Mouse (Mus musculus) fibroblast of lung, adult 2 months (primary cell): ENCODE data around the gene Pou2f3.

Experiments
- DNase-seq: peaks from one replicate; pipeline ENCODE4 v3.0.0-alpha.2; 2011; ENCODE audit warnings: low read depth

Gene Pou2f3

DNA sequence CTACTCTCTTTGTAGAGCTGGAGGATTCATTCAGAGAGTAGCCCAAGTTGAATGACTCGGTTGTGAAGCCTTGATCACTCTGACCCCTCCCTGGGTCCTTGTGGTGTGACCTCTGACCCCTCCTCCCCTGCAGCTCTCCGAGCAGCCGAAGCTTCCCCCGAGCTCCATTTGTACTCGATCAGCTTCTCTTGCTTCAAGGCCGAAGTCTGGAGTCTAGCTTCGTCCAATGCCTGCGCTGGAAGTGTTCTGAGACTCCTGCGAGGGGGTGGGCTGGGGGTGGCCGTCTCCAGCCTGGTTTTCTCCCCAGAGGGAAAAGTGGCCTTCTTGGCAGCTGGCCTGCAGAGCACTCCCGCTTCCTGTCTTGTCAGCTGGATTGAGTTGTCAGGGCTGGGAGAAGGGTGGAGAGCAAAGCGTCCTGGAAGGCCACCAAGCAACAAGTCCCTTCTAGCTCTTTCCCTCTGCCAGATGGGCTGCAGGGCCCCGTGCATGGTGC lies at the start of gene Pou2f3:
TSS of gene Pou2f3 (minus strand) at position 180 of the 493 bp plus-strand sequence.
- no peak for DNase-seq

DNA sequence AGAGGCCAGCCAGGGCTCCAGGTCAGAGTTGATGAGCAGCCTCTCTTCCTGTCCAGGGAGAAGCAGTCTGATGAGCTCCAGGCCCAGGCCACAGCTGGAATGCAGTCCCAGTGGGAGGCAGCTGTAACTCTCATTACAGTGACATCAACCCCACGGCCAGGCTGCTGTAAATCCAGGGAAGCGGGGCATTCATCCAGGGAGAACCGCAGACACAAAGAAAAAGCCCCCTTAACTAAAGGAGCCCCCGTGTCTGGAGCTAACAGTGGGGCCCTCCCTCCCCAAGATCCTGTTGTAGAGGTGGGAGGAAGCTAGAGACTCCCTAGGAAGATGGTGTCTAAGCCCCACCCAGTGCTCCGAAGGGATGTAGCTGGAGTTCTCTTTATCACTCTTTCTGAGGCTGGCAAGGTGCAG lies 43.1 kb upstream of the Pou2f3 start:
- DNase-seq: no peak

DNA sequence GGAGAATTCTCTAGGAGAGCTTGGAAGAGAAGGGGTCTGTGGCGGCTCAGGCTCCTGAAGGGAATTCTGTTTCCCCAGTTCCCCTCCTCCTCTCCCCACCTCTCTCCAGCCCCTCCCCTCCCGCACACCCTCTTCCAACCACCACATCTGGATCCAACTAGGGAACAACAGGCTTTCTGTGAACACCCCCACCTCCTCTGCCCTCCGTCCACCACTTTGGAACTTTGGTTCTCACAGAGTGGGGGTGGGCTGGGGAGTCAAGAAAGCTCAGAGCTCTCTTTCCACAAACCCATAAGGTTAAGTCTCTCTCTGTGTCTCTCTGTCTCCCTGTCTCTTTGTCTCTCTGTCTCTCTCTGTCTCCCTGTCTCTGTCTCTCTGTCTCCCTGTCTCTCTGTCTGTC lies 42.6 kb upstream of the Pou2f3 start:
- DNase-seq: peak; percentile 76

DNA sequence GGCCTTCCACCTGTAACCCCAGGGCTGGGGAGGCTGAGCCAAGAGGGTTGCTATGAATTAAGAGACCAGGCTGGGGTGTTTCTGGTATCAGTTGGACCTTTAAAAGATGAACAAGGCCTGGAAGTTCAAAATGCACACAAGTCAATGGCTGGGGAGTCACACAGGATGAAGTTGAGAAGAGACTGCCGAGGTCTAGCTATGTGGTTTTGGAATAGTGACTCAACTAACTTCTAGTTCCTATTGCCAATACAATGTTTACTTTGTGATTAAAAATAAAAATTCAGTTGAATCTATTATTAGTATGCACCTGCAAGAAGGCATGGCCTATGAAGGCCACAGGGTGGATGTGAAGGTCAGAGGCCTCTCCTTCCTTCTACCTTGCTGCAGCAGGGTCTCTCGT lies 41.6 kb upstream of the Pou2f3 start:
- no peak for DNase-seq

DNA sequence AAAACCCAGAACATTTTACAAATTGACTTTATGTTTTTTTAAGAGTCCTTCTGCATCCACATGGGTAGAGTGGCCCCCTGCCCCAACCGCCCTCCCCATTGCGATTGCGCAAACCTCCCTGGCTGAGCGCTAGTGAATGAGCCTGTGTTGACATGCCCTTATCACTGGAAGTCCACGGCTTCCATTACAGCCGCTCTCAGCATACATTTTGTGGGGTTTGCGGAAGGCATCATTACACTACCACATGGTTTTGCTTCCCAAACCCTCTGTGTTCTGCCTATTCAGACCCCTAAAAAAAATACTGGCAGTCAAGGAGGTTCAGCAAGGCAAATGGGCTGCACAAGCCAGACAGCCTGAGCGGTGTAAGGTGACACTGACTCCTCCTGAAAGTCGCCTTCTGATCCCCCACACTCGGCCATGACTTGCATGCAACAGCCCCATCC lies 36.6 kb upstream of the Pou2f3 start:
- no peak for DNase-seq

DNA sequence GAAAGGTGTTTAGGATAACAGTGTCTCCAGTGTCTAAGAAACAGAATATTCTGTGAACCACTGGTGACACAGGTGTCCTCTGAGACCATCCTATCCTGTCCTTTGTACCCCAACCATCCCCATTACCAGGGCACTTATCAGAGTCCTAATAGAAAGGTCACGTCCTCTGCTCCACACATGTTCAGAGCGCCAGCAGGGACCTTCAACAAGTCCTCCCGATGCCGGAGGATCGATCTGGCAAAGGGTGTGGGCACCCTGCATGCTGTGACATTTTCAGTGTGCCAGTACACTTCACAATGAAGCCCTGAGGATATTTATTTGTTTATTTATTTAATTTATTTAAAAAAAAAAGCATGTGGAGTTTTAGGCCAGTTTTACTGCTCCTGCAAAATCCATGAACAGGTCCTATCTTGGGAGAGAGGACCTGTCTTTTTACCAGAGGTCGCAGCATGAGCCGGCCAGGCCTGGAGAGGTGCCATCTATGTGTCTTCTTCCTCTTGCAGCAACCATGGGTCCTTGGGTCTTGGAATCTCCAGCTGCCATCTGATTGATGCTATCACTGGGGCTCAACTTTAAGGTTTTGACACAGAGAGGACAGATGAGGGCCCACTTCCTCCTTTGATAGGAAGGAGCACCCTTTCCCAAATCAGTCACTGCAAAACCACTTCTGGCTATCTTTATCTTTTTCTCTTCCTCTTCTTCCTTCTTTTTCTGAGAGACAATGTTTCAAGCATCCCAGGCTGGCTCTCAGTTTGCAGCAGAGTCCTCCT lies 35.8 kb upstream of the Pou2f3 start:
- no peak for DNase-seq

DNA sequence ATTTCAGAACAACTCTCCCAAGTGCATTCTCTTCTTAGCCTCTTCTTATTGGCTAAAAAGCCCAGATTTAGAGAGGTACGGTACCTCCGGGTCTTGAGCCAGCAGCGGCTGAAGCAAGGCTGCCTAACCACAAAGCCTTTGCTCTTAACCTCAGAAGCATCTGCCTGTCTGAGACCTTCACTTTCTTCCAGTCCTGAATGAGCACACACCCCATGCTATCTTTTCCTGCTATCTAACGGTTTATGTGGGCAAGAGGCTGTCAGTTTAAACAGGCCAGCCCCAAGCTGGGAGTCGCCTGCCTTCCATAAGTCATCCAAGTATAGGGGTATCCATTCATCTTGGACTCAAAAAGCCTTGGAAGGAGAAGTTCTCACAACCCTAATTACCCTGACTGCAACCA lies 32.3 kb upstream of the Pou2f3 start:
- no peak for DNase-seq

DNA sequence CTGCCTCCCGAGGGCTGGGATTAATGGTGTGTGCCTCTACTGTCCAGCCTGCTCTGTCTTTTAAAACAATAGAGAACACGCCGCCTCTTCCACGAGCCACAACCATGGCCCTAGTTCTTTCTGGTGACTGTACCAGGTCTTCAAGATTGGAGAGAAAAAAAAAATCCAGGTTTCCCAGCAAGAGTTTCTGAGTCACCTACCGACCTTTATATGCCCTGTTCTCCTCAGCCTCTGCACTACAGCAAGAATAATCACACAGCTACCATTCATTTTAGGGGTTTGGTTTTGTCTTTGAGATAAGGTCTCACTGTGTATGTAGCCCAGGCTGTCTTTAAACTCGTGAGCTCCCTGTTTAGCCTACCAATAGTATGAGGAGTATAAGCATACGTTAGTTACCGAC lies 31.8 kb upstream of the Pou2f3 start:
- DNase-seq: no peak

DNA sequence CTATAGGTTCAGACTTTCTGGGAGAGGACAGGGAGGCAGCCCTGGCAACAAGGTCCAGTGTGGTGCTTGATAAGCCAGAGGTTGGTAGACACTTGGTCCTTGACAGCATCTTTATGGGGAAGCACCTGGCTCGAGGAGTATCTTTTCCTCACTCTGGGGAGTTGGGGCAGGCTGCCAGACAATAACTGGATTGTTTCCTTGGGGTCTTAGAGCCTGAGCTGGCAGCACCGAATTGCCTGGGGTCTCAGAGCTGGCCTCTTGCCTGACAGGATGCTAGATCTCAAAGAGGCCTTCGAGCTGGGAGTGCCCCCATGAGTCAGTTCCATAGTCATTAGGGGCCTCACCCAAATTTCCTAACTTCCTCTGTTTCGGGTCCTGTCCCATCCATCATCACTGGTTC lies 31.1 kb upstream of the Pou2f3 start:
- no peak for DNase-seq

DNA sequence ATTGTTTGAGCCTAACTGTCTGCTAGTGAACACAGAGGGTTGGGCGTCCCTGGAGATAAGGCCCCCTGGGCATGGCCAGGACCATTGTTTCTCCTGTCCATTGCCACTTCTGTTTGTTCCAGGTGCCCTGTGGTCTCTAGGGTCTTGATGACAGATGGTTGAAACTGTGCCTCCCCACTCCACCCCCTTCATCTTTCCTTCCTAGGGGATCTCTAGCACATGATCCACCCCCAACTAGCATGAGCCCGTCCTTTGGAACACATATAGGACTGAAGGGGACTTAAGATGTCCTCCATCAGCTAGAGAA lies 30.4 kb upstream of the Pou2f3 start:
- no peak for DNase-seq

DNA sequence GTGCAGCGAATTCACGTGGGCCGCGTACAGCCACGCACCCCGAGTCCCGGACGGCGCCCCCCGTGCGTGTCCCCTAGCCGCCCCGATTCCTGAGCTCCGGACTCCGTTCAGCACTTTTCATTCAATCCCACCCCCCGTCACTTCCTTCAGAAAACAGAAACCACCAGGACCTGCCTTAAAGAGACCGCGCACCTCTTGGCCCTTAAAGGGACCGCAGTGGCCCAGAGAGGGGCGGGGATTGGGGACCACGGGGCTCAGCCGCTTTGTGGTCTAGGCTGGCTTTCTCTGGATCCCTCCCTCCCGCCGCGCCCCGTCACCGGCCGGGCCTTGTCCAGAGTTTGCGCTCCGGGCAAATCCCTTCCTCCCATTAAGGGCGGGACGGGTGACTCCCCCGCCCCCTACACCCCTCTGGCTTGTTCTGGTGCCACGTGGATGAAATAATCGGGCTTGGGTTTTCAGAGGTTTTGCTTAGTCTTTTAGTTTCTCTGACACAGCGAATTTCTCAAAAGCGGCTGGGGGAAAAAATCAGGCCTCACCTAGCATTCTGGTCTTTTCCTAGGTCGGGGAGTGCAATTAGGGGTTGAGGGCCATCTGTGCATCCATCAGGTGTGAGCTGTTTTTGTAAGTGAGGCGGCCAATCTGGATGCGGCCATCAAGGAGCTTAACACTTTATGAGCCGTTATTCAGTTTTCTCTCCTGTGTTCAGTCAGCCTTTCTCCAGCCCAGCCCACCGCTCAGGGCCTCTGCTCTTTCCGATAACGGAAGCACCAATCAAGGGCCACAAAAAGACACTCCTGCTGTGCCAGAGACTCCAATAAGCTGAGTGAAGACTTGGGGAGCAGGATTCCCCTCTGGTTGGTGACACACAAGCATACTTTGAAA lies 29.8 kb upstream of the Pou2f3 start, which contains the start of gene Oaf:
TSS of gene Oaf (minus strand) at position 200 of the 882 bp plus-strand sequence.
- DNase-seq: peak; percentile 93

DNA sequence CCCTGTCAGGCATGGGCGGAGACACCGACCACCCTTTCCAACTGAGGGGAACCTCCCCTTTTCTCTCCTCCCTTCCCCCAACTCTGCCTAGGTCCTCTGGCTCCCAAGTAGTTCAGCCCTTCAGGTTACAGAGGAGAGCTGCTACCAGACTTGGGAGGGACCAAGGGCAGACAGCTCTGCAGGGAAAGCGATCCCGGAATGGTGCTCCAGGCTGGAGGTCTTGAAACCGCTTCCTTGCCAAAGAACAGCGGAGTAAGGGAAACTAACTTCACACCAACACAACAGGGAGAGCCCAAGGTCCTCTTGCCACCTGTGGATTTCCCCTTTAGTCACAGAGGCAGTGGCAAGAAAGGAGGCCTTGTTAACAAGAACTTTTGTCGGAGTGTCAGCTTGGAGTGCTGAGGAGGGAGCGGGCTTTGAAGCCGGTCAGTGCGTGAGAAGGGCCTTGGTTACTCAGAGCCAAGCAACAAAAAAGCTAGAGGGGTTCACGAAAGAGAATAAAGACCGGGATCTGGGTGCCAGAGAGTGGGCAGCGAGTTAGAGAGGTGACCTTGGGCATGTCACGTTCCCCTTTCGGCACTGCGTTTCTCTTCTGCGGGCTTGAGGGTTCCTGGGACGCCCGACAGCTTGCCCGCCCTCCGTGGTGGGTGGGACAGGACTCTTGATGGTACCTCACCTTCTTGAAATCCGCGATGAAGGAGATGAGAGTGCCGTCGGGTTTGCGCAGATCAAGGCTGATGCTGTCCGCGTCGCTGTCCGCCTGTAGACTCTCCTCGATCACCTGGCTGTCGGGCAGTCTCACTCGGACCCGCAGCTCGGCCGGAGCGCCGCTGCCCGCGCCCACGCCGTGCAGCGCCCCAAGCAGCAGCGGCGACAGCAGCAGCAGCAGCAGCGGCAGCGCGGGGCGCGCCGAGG lies 28.7 kb upstream of the Pou2f3 start:
- DNase-seq: no peak

DNA sequence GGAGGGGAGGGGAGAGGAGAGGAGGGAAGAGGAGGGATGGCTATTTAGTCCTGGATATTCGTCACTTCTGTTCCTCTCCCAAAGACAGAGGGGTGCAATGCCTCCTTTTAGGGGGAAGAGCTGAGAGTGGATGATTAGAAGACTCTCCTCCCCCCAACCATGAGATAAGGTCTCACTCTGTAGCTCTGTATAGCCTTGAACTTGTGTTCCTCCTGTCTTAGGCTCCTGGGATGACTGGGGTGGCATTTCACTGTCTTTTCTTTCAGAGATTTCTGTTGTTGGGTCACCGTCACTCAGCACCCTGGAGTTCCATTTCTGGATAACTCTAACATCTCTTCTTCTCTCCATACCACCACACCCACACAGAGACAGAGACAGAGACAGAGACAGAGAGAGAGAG lies 28.0 kb upstream of the Pou2f3 start:
- no peak for DNase-seq

DNA sequence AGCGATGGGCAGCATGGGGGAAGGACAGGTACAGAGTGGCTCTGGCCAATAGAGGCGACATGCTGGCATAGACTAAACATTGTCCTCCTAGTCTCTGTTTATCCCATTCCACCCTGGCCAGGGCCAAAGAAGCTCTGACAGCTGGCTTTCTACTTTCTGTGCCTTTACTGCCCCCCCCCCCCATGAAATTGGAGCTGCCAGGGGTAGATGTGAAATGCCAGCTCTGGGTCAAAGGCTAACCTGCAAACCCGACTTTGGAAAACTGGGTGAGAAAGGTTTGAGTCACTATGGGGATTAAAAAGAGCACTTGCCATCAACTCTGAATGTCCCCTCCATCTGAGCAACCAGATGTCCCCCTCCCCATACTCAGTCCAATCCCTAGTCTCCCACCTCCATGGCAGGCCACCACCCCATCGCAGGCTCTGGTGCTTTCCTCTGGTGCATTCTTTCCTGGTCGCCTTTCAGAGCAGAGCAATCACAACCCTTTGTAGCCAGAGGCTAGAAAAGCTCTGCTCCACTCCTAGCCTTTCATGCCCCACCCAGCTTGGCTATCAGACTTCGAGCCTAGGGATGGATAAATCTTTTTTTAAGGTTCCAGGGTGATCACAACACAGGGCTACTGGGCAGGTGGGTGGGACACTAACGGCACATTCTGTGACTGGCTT lies 27.1 kb upstream of the Pou2f3 start:
- no peak for DNase-seq

DNA sequence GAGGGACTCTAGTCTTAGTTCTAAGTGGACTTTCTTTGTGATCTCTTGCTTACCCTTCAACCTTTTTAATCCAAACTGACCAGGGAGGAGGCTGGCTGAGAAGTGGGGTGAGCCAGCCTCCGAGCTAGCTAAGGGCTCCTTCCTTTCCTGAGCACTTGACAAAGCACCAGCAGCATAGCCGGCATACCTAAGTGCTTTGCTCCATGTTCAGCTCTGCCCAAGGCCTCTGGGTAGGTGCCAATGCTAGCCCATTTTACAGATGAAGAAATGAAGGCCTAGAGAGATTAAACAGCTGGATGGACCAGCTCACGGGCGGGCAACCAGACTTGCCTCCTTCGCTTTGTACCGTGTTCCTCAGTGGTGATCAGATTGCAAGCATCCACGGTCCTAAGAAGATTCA lies 26.4 kb upstream of the Pou2f3 start:
- DNase-seq: no peak

DNA sequence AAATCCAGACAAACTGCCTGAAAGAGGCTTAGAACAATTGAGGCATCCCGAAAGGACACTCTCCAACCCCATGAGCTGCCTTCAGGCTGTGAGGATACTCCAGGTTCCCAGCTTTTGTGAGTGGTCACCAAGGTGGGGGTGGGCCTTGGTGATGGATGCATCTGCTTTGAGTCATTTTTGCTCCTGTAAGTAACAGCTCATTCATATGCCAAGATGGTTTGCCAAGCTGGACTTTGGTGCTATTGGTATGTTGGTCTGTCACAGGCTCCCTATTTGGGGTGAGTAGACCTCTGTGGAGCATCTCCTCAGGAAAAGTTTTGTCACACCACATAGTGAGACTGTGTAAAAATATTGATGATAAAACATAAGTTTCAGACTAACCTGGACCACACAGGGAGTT lies 25.9 kb upstream of the Pou2f3 start:
- no peak for DNase-seq

DNA sequence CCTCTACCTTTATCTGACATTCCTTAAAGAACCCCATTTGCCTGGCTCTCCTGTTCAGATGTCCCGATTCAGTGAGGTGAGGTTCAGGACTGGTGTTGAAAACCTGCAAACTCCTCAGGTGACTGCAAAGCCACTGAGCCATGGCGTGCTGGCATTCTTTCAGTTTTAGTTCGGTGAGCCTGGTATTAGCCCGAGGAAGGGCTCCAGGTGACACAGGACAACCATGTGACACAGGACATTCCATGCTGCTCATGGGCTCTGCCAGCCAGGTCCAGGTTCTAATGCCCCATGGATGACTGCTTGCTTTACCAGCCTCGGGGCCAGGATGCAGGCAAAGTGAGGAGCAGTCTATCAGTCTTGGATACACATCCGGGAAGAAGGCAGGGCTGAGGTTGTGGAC lies 25.2 kb upstream of the Pou2f3 start:
- DNase-seq: no peak

DNA sequence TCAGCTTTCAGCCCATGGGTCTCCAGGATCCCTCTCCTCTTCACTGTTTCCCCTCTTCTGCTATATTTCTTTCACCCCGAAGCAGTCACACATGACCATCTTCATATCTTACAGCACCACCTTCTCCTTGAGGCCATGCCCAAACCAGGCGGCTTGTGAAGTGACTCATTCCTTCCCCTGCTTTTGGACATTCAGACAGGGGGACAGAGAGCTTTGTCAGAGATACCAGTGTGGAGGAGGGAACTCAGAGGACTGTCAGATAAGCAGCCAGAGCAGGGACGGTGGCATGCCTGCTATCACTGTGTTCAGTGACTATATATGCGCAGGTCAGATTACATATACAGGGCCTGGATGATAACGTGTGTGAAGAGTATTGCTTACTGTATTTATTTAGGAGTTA lies 24.3 kb upstream of the Pou2f3 start:
- no peak for DNase-seq

DNA sequence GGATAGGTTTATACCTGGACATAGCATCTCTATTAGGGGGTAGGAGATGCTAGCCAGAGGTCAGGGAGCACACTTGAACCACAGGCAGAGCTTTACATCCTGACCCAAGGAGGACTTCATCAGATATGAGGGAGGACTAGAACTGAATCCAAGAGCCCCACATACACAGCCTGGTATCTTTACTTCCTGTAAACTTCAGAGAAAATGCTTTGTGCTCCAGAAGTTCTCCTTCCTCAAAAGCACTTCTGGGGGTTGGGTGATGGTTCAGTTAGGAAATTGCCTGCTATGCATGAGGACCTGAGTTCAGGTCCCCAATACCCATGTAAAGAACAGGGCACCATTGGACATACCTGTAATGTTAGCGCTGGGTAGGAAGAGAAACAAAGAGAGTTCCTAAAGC lies 23.3 kb upstream of the Pou2f3 start:
- no peak for DNase-seq

DNA sequence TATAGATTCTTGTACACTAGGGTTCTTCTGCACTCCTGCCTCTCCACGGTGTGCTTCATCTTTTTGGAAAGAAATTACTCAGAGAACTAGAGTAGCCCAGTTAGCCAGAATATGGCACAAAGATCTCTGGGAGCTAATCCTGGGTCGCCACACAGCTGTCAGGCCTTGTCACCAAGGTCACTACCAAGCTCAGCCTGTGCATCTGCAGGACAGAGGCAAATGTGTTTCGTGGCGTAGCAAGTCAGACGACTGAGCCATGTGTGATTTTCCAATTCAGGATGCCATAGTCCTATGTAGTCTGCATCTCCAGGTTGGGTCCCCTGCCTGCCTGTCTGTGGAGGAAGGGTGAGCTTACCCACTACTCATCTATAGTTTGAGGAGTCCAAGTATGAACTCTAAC lies 22.9 kb upstream of the Pou2f3 start:
- no peak for DNase-seq

DNA sequence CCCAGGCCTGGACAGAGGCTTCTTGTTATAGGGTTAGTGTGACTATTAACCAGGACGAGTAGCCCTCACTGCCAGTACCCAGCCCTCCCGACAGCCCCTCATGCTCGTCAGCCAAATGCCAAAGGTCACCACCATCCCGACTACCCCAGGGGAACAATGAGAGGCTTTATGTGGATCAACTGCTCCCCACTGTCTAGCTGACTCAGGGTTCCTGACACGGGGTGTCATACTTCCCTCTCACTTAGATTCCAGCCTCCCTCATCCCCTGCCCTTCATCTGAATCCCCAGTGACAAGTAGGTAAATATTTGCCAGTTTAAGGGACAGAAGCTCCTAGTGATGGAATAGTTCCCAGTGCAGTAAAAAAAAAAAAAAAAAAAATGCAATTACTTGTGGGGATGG lies 22.1 kb upstream of the Pou2f3 start:
- DNase-seq: no peak

DNA sequence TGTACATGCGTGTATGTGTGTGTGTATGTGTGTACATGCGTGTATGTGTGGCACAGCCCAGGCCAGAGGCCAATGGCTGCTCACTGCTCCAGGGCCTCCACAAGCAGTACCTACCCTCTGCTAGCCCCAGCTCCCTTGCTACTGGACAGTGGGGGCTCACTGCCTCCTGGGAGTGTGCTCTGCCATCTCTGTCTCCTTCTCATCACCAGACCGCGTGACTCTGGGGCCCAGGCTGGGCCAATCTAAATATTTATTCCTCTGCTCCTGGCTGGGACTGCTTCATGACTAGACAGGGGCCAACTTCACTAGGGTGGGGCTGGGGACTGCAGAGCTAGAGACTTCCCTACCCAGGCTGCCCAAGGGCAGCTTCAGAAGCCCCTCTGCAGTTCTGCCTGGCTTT lies 21.6 kb upstream of the Pou2f3 start:
- DNase-seq: peak; percentile 77
